Mouse (Mus musculus): ENCODE results near the gene Hivep3. TPM values are rescaled to one million over a fixed set of nuclear protein-coding genes. Genes with fewer than 3 reads are reported as not detected.

The Hivep3 gene
- polyA plus RNA-seq, 1 experiment: 5.4 TPM

DNA sequence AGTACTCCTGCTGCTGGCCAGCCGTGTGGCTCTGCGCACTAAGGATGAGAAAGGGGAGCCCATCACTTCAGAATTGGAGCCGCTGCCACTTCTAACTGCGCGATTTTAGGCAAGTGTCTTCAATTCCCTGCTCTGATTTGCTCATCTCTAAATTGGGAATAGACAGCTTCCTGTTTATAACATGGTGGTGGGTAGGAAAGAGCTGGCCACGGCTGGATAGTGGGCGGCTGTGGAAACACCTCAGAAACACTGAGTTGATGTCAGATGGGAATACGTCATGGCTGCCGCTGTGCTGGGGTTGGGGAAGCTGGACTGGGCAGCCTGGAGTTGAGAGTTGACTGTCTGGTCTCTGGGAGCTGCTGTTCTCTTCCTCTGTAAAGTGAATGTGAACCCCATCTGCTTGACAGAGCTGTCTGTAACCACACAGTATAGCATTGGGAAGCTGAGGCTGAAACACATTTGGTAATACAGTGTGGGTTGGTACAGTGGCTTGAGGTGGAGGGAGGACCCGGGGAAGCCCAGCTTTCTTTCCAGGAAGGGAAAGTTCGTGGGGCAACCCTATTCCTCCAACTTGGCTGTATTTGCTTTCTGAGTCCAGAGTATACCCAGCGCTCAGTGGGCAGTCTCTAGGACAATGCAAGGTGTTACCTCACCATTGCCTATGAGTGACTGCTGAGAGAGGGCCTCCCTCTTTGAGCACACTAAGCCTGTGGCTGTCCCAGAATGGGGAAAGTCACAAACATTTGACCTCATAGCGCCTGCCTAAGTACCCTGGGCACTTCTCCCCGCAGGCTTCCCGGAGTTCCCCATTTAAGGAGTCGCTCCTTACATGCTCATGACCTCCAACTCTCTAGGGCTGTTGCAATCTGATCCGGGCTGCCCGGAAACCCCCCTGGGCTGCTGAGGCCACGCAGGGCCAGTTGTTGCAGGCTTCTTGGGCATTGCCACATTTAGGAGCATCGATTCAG is 232.8 kb downstream of the Hivep3 start:
- WGBS: 70% methylated on average over 20 of the region's 20 CpGs
- DNase-seq (ENCODE audit: low read depth, low spot score): no peak

DNA sequence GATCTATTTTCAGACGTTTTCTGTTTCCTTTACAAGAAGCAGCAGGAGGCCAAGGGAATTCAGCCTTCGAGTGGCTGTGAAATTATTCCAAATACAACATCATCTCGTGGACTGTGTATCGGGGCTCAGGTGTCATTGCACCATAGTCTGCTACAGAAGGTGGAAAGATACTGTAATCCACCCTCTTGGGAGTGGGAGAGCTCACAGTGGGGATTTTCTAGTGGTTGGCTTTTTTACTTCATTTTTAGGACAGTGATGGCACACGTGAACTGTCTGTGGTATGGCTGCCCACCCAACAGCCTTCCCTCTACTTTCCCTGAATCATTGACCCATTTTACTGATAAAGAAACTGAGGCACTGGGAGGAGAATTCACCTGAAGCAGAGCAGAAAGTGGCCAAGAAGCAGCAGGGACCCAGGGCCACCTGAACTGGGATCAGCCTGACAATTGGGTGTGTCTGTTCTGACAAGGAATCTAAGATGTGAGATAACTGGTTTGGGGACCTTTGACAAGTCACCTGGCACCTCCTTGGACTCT is 233.6 kb downstream of the Hivep3 start:
- DNase-seq (ENCODE audit: low read depth, low spot score): no peak
- WGBS: 79% methylated on average over 5 of the region's 5 CpGs

DNA sequence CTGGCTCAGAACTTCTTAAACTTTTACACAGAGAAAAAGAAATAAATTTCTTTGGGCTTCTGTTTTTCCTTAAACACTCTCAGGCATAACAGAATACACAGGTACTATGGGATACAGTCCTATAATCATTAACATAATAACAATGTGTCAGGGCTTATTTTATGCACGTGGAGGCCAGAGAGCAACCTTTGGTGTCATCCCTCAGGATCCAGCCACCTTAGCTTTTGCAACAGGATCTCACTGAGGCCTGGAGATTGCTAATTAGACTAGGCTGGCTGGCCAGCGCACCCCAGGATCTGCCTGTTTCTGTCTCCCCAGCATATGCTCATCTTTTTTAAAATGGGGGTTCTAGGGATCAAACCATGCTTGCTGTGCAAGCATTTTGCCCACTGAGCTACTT is 234.1 kb downstream of the Hivep3 start:
- 54% methylated on average over 2 of the region's 2 CpGs for WGBS
- DNase-seq (ENCODE audit: low read depth, low spot score): no peak

DNA sequence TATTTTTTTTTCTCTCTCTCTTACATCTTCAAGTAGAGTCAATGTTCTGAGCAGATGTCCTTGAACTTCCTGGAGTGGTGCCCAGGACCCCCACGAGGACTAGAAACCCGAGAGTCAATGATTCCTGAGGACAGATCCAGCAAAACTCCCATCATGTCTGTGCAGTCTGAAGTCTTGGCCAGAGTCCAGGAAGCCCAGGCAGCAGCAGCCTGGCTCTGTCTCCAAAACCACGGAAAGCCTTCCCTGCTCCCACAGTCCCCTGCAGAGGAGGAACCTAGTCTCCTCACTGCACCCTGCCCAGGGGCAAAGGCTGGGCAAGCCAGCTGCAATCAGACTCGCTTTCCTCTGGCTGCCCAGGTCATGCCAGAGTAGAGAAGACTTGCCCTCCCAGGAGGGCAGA is 234.5 kb downstream of the Hivep3 start:
- no peak for DNase-seq (ENCODE audit: low read depth, low spot score)
- WGBS: 16% methylated on average over 4 of the region's 4 CpGs

DNA sequence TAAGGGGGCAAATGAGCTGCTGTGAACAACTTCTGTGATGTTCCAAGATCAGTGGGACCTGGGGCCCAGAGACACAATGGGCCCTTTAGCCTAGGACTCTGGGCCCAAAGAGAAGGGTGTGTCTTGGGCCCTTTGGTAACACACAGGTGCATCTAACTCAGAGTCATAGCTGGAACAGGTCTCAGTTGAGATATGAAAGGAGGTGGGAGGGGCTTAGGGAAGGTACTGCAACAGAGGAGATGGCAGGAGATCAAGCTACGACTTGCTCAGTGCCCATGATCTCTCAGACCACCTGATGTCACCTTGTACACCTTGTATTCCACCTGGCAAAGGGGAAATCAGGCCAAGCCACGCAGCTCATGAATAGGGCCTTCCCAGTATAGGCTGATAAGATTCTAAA is 235.3 kb downstream of the Hivep3 start:
- 54% methylated on average over 2 of the region's 2 CpGs for WGBS
- DNase-seq (ENCODE audit: low read depth, low spot score): no peak

DNA sequence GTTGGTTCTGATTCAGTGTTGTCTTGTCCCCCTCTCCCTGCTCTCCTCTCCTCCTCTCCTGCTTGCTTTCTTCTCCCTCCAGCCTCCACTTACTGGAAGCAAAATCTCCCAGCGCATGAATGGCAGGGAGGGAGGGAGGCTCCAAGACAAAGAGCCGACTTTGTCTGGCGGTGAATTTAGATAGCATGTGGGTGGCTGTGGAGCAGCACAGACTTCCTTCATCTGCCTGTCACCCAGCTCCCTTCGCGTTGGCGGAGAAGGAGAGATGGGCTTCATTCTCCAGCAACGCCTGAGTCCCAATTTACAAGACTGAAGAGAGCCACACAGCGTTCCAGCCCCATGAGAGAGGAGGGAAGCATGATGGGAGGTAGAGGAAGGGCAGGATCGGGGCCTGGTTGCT is 236.6 kb downstream of the Hivep3 start:
- WGBS: 73% methylated on average over 9 of the region's 9 CpGs
- no peak for DNase-seq (ENCODE audit: low read depth, low spot score)

DNA sequence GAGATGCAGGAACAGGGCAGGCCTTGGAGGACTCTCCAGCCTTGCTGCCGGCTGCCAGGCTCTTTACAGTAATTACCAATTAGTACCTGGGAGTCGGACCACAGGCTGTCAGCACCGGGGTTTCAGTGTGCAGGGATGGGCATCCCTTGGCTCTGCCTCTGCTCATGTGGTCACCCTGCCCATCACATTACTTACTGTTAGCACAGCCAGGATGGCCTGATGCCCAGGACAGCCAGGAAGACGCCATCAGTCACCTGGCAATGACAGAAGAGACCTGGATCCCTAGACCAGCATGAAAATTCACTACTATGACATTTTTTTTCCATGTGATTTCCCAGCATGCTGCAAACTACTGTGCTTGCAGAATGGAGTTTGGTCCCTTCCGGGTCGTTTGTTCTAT is 238.8 kb downstream of the Hivep3 start:
- WGBS: 82% methylated on average over 6 of the region's 6 CpGs
- no peak for DNase-seq (ENCODE audit: low read depth, low spot score)

DNA sequence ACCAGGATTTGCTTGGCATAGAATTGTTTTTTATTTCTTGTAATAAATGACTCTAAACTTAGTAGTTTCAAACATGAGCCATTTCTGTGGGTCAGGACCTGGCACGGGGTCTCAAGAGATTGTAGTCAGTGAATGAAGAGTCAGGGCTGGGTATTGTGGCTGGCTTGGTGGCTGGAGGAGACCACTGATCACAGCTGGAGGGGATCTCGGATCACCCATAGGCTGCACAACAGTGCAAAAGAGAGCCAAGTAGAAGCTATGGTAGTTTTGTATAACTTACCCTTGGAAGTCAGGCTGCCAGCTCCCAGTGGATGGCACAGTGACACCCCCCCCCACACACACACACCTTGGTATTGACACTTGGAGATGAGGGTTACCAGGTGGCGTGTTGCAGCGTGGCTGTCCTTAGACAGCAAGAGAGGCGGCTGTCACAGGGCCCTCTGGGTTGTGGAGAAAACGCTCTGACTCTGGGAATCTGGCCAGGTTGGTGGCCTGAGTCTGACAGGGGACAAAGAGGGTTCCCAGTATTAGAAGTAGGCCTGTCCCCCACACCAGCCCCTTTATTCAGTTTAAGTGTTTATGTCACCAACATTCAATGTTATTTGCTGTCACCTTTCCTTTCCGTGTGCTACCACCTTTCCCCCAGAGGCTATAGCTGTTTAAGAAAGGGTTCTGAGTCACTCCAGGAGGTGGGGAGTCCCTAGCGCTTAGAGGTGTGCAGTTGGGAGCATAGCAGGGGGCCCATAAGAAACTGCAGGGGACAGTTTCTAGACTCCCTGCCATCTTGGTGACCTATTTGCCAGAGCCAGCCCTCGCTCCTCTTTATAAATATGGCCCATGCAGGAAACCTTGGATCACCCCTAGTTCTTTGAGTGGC is 240.4 kb downstream of the Hivep3 start:
- 79% methylated on average over 9 of the region's 9 CpGs for WGBS
- DNase-seq (ENCODE audit: low read depth, low spot score): no peak

DNA sequence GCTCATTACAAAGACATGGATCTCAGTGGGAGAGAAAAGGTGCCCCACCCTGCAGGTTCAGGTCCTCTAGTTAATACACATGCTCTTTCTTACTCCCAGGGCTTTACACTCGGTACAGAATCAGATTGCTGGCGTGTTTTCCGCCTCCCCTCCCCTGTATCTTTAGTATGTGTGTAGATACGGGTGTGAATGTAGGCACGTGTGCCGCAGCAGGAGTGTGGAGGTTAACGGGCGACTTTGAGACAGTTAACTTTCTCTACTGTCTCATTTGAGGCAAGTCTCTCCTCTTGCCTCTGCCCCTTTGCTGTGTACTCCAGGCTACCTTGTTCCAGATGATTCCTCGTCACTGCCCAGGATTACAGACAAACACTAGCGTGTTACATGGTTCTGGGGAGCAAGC is 241.7 kb downstream of the Hivep3 start:
- WGBS: 77% methylated on average over 10 of the region's 10 CpGs
- DNase-seq (ENCODE audit: low read depth, low spot score): no peak

DNA sequence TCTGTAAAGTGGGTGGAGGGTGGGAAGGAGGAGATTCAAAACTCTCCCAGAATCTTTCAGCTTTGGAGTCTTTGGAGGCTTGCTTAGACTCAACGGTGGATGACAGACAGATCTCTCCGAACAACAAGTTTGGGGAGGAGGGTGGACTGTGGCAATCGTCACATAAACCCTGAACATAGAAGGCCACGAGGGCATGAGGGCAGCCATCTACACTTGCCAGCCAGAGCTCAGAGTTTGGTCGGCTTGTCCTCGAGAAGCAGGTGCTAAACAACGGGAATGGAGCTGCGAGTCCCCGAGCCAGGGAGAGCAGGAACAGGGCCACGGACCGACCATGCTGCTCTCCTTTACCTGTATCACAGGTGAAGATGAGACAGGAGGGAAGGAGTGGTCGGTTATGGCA is 242.2 kb downstream of the Hivep3 start:
- DNase-seq (ENCODE audit: low read depth, low spot score): no peak
- WGBS: 70% methylated on average over 12 of the region's 12 CpGs

DNA sequence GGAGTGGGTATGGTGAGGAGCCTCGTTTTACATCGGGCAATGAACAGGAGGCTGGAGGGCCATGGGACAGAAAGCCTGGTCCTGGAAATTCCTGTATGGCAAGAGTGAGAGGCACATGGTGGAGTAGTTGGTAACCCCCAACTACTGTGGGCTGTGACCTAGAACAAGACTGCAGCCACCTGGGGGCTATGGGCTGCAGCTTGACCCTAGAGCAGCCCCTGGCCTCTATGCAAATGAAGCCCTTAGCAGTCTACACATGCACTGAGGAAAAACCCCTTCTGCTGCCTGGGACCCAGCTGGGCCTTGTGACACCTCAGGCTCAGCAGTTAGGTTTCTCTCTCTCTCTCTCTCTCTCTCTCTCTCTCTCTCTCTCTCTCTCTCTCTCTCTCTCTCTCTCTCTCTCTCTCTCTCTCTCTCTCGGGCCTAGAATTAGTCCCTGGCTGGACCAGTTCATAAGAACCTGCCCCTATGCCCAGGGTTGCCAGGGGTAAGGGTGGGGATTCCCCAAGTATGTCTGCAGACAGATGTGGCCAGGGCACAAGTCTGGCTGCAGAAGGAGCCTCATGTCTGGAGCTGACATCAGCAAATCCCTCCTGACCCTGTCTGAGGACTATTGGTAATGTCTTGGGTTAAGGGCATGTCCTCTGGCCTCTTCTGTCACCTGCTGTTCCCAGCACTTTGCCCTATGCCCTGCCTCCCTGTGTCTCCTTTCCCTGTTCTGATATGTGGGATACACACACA is 243.0 kb downstream of the Hivep3 start:
- WGBS: 15% methylated on average over 3 of the region's 3 CpGs
- no peak for DNase-seq (ENCODE audit: low read depth, low spot score)

DNA sequence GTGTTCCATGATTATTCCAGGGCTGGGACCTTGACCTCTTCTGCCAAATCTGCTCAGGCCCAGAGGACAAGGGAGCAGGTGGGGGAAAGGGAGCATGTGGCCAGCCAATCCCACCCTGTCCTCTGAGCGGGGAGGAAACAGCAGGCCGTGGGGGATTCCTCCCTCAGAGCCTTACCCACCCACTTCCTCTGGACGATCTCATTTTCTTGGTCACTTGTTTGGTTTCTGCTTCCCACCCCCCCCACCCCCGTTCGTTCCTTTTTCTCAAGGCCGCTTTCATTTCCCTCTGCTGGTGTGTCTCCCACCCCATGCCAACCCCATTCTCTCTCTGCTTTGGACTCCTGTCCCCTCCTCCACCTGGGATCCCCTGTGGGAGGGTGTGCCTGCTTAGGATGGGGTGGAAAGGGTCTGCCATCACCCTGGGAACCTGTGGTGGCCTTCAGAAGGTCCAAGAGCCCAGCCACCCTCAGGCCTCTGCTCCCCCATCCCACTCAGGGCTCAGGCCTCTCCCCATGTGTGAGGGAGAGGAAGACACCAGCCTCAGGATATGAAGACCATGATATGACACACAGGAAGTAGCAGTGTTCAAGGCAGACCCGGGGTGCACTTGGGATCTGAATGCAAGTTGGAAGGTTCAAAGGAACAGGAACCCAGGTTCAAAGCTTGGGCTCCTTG is 244.4 kb downstream of the Hivep3 start:
- no peak for DNase-seq (ENCODE audit: low read depth, low spot score)
- whole genome bisulfite sequencing: 64% methylated on average over 7 of the region's 7 CpGs

DNA sequence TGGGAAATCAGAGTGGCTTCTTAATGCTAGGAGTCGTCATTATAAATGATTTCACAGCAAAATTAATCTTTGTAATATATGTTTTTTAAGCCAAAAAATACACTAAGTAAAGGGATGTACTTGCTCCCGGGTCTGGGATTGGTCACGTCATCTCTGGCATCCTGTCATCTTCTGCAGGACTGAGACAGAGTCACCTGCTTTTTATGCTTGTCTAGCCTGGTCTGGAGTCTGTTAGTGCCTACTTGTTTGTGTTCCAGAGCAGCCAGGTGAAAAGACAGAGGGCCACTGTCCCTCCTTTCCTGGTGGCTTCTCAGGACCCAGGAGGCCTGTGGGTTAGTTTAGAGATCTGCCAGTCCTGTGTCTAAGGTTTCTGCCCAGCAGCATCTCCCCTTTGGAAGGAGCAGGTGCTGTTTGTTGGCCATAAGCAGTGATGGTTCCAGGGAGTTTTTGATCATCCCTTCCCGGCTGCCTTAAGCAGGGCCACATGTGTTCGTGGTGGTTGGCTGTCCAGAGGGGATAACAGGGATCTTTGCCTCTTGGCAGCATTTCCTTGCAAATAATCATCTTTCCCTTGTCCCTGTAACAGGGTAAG is 245.8 kb downstream of the Hivep3 start:
- DNase-seq (ENCODE audit: low read depth, low spot score): no peak
- 73% methylated on average over 5 of the region's 5 CpGs for WGBS

DNA sequence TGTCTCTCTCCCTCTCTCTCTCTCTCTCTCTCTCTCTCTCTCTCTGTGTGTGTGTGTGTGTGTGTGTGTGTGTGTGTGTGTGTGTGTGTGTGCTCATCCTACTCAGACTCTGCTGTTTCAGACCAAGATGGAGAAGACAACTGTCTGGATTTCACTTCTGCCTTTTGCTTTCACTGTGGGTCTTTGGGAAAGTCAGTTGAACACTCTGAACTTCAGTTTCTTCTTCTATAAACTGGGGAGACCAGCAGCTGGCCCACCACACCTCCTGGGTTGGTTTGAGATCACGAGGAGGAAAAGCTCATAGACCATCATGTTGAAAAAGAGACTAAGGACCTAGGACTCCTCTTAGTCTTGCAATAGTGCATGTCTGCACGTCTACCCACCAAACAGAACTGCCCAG is 246.3 kb downstream of the Hivep3 start:
- WGBS: 62% methylated on average over 2 of the region's 2 CpGs

DNA sequence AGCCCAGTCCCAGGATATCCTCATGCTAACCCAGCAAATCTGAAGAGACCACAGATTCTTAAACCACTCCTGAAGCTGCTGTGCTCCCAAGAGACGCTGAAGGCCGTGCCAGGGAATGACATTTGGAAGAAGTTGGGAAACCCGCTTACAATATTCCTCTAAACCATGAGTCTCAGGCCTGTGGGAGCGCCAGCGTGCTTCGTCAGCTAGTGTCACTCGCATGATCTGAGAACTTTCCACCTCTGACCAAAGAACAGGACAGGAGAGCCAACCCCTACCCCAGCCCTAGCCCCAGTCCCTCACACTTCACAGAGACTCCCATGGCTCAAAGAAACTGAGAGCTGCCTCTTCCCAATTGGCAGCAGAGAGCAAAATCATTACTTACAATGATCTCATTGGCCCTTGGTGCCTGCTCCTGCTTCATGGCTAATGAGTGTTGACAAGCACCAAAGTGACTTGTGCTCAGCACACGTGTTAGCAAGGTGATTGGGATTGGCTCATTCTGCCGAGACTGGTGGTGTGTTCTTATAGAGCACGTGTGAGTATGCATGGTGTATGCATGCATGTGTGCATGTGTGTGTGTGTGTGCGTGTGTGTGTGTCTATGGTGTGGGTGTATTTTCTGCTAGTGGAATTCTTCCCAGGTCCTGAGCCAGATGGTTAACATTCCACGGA is 247.6 kb downstream of the Hivep3 start:
- WGBS: 87% methylated on average over 12 of the region's 12 CpGs
- no peak for DNase-seq (ENCODE audit: low read depth, low spot score)

More for the DNA sequence above, 246.3 kb downstream of the Hivep3 start:
- no peak for DNase-seq (ENCODE audit: low read depth, low spot score)

DNA sequence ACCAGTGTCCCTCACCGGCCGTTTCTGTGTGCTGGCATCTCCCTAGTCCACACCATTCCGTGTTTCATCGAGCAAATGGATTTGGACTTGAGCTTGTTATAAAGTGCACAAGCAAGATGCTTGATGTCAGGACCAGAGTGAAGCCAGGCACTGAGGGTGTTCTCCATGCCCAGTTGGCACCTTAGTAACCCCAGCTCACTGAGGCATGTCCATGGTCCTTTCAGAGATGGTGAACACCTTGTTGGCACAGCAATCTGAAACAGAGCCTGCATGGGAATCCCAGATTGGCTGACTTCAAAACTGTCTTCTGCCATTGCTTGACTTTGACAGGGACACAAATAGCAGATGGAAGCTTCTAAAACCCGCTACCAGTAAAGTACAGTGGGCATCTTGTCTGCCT is 252.5 kb downstream of the Hivep3 start:
- no peak for DNase-seq (ENCODE audit: low read depth, low spot score)
- 80% methylated on average over 5 of the region's 5 CpGs for WGBS

DNA sequence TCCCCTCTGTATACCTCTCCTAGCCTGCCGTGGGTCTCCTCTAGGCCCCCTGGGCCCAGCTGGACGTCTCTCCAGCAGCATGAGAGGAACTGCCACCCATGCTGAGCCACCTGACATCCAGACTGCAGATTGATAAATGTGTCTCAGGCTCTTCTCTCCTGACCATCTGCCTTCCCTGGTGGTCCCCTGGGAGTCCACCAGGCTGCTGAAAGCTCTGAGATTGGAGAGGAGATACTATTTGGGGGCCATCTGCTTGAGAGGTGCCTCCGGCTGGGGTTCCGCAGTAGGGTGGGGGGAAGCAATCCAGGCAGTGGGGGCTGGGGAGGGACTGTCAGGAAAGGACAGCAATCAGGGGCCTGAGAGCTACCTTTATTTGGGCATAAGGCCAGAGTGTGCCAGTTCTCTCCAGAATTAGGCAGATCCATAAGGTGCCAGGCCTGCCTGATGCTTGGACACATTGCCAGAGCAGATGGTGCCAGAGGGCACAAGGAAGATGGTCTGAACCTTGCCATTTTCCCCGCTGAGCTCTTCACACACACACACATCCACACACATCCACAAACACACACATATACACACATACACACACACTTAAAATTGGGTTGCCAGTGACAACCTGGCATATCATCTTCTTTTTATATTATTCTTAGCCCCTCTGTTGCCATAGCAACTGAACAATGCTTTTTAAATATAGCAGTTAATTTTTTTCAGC is 253.2 kb downstream of the Hivep3 start:
- no peak for DNase-seq (ENCODE audit: low read depth, low spot score)
- 77% methylated on average over 5 of the region's 5 CpGs for WGBS

All from large intestine, adult 2 months (tissue).